Mouse (Mus musculus) hindbrain, embryonic 12.5 days (tissue): Measurements from ENCODE around the gene Cd200. TPM values are rescaled to one million over a fixed set of nuclear protein-coding genes. Genes with fewer than 3 reads are reported as not detected.
"Not testable (repeated sequence)": the region's sequence is repeated elsewhere in the genome, so short reads cannot be mapped to it uniquely, and the experiment has no call there.

Experiments
- ATAC-seq: fragments of 200-750 bp; cut with Nextera tagmentation; 2 replicates; pipeline ENCODE4 v1.8.0; 2017; ENCODE audit warnings: moderate TSS enrichment; ENCODE audit not compliant: low FRiP score
- H3K27ac ChIP-seq: fragments of 300-500 bp; sonication (generic); 2 replicates; pipeline ENCODE4 v1.5.1; 2016; ENCODE audit warnings: mild to moderate bottlenecking
- H3K27me3 ChIP-seq: fragments of 300-500 bp; sonication (generic); 2 replicates; pipeline ENCODE4 v1.6.1; 2016; ENCODE audit warnings: mild to moderate bottlenecking
- H3K36me3 ChIP-seq: fragments of 300-500 bp; sonication (generic); 2 replicates; pipeline ENCODE4 v1.6.1; 2016; ENCODE audit warnings: mild to moderate bottlenecking
- H3K4me1 ChIP-seq: fragments of 300-500 bp; sonication (generic); 2 replicates; pipeline ENCODE4 v1.6.1; 2016
- H3K4me2 ChIP-seq: fragments of 300-500 bp; sonication (generic); replicated peaks from 2 replicates; pipeline ENCODE4 v1.6.1; 2016; ENCODE audit warnings: mild to moderate bottlenecking
- H3K4me3 ChIP-seq: fragments of 300-500 bp; sonication (generic); 2 replicates; pipeline ENCODE4 v1.5.1; 2016; ENCODE audit warnings: mild to moderate bottlenecking
- H3K9ac ChIP-seq: fragments of 300-500 bp; sonication (generic); 2 replicates; pipeline ENCODE4 v1.6.1; 2016; ENCODE audit warnings: mild to moderate bottlenecking, moderate library complexity
- H3K9me3 ChIP-seq: fragments of 300-500 bp; sonication (generic); replicated peaks from 2 replicates; pipeline ENCODE4 v1.6.1; 2016; ENCODE audit warnings: mild to moderate bottlenecking
- WGBS: fragments of 180-500 bp; shearing (Covaris S2); methylation state at CpG from one replicate; pipeline ENCODE4 v1.1.7; 2016; 5-methylcytosine and 5-hydroxymethylcytosine counted together
- polyA plus RNA-seq: library from polyadenylated mRNA; unstranded; fragments of >200 nt; fragmentation: Nextera tagmentation; extraction: Ambion mirVana; gene quantifications from 2 replicates; pipeline ENCODE4 v1.2.1, GENCODE M21; 2016

Cd200 gene
- polyA plus RNA-seq, 1 experiment from 2014 or later, result 94.5 TPM

DNA sequence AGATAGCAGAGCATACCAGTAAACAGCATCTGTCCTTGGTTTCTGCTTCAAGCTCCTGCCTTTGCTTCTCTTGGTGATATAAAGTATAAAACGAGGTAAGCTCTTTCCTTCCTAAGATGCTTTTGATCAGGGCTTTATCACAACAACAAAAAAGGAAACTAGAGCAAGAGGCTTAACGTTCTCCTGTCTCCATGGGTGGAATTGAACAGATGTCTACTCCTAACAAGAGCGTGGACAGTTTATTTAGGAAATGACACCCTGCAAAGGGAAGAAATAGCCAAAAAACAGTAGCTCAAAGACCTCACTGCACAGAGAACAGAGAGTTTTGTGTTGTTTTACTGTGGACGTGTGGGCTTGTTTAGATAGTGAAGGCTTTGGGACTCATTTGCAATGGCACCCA, 58.1 kb downstream of the Cd200 start:
- no peak overlapping the region for H3K4me3 ChIP-seq
- H3K4me1 ChIP-seq, result no peaks in the 10 kb centered on the region
- no peaks in the 10 kb centered on the region for H3K9me3 ChIP-seq
- no peak for ATAC-seq
- no peaks in the 10 kb centered on the region for H3K36me3 ChIP-seq
- WGBS, result 69% methylated on average over 4 of the region's 4 CpGs
- no peak overlapping the region for H3K9ac ChIP-seq
- no peak overlapping the region for H3K4me2 ChIP-seq
- H3K27ac ChIP-seq, result no peak overlapping the region
- no peaks in the 10 kb centered on the region for H3K27me3 ChIP-seq

DNA sequence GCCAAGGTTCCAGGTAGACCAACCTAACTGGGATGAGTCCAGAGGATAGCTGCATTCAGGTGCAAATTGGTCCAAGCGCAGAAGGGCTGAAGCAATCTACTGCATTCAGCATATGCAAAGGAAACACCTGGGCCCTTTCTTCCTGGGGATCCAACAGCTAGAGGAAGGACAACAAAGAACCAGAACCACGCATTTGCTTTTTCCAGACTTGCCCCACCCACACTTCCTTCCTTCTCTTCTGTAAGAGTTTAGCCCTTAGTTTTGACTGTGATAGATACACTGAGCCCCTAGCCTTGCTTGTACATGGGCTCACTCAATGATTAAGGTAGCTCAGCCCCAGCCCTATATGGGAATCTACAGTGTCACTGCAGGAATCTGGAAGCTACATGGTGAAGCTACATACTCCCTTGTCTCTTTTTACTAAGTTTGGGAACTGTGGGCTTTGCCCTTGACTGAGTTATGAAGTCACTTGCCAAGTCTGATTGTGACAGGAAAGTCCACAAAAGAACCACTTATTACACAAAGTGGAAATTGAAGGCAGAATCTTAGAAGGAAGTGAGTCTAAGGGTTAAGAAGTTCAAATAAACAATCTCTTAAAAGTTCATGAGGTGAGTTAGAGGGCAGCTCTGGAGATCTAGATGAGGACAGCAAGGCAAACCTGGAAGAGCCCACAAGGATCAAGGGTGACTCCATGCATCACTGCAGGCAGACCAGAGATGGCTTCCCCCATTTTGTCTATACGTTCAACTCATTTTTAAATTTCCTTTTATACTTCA, 59.1 kb downstream of the Cd200 start:
- H3K27me3 ChIP-seq, result no peaks in the 10 kb centered on the region
- no peak overlapping the region for H3K4me3 ChIP-seq
- 78% methylated on average over 3 of the region's 3 CpGs for WGBS

DNA sequence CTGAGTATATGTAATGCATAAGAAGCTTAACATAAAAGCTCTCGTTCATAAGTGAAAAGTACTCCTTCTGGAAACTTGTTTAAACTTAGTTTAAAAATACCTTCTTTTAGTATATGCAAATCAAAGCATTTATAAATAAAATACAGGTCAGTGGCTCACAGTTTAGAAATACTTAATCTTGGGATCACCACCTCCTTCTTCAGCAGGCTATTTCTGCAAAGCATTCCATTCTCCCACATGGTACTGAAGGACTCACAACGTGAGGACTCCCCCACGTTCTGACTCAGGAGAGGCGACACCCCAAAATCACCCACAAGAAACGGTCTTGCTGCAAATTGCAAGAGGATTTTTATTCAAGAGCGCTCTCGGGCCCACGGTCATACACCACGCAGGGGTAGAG, 60.6 kb downstream of the Cd200 start:
- H3K4me1 ChIP-seq, H3K9me3 ChIP-seq, H3K9ac ChIP-seq, ATAC-seq, H3K36me3 ChIP-seq, H3K4me2 ChIP-seq, H3K27ac ChIP-seq, H3K4me3 ChIP-seq, H3K27me3 ChIP-seq: not testable (repeated sequence)
- WGBS, result 91% methylated on average over 8 of the region's 9 CpGs

More for the DNA sequence above, 59.1 kb downstream of the Cd200 start:
- no peaks in the 10 kb centered on the region for H3K9me3 ChIP-seq
- H3K27ac ChIP-seq, result no peak overlapping the region
- no peak overlapping the region for H3K9ac ChIP-seq
- H3K4me1 ChIP-seq, result no peaks in the 10 kb centered on the region
- no peak for ATAC-seq
- H3K4me2 ChIP-seq, result no peak overlapping the region
- H3K36me3 ChIP-seq, result no peaks in the 10 kb centered on the region

DNA sequence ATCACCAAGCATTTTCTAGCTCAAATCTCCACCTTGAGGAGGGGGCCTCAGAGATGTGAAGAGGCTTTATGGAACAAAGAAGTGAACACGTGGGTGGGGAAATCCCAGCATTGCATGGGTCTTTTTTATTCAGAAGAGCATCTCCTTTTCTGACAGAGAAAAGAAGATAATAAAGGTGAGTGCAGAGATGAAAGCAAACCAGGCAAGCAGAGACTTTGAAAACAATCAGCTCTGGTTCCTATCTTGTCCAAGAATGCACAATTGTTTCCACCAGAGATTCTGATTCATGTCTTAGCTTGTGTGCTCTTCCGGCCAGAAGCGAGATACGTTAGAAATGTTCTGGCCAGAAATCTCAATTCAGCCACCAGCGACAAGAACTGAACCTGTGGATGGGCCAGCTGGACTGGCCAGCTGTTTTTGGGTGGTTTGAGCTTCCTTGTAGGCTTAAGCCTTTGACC, 61.9 kb downstream of the Cd200 start:
- Histone ChIP-seq H3K4me3 (no peak overlapping the region), H3K27ac (no peak overlapping the region), H3K4me2 (no peak overlapping the region), H3K36me3 (no peaks in the 10 kb centered on the region), H3K4me1 (no peaks in the 10 kb centered on the region), H3K9me3 (no peaks in the 10 kb centered on the region), H3K9ac (no peak overlapping the region), H3K27me3 (no peaks in the 10 kb centered on the region)
- 84% methylated on average over 5 of the region's 5 CpGs for WGBS
- no peak for ATAC-seq

DNA sequence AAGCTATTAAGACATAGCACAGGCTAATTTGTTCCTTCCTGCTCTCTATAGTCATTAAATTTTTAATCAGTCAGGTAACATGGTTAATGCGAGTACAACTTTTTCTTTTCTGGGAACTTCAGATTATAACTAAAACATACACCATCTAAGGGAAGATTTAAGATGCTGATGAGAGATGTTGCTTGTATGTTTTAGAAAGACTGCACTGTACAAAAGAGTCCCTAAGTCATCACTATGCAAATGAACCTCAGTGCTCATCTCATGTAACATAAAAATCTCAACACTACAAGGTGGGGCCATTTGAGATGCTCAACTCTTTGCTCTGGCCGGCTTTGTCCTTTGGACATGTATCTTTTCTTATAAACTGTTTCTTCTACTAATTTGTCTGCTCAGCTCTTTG, 62.5 kb downstream of the Cd200 start:
- H3K9me3 ChIP-seq, result no peaks in the 10 kb centered on the region
- H3K27me3 ChIP-seq, result no peaks in the 10 kb centered on the region
- H3K9ac ChIP-seq, result no peak overlapping the region
- no peaks in the 10 kb centered on the region for H3K4me1 ChIP-seq
- H3K27ac ChIP-seq, result no peak overlapping the region
- ATAC-seq, result no peak
- 96% methylated on average over 2 of the region's 2 CpGs for WGBS
- no peak overlapping the region for H3K4me2 ChIP-seq
- no peak overlapping the region for H3K4me3 ChIP-seq
- no peaks in the 10 kb centered on the region for H3K36me3 ChIP-seq

DNA sequence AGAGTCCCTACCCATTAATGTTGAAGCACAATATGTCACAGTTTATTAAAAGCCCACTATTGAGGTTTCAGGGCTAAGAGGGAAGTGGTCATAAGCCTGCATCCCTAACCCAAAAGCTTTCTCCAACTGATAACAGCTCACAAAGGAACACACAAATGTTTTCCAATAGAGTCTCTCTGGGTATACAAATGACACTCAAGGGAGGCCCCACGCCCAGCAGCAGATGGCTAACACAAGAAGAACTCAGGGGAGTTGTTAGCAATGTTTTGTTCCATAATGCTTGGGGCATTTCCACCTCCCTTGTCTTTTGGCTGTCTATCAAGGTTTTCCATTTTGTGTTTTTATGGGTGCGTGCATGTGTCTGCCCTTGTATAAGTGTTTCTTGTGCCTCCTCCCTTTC, 64.0 kb downstream of the Cd200 start:
- H3K27ac ChIP-seq, result no peak overlapping the region
- no peaks in the 10 kb centered on the region for H3K27me3 ChIP-seq
- H3K4me1 ChIP-seq, result no peaks in the 10 kb centered on the region
- WGBS, result 86% methylated on average over 2 of the region's 2 CpGs
- no peaks in the 10 kb centered on the region for H3K9me3 ChIP-seq
- no peak overlapping the region for H3K4me3 ChIP-seq
- no peak overlapping the region for H3K4me2 ChIP-seq
- no peaks in the 10 kb centered on the region for H3K36me3 ChIP-seq
- no peak for ATAC-seq
- no peak overlapping the region for H3K9ac ChIP-seq

DNA sequence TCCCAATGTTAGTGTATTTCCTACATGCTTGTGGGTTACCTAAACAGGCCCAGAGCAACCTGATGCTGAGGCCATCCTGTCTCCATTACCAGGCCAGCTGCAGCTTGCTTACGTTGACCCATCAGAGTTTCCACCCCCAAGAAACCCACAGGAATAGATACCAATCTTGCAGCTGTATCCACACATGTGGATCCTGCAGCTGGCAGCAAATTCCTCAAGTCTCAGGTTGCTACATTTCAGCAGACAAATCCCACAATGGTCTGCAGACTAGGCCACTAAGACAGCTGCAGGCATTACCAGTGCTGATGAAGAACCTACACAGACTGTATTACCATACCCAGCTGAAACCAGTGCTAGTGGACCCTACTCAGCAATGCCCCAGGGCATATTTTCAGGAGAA, 72.4 kb downstream of the Cd200 start:
- Histone ChIP-seq H3K4me3 (no peak overlapping the region), H3K9ac (no peak overlapping the region), H3K27me3 (no peaks in the 10 kb centered on the region), H3K27ac (no peak overlapping the region), H3K36me3 (no peaks in the 10 kb centered on the region), H3K9me3 (no peaks in the 10 kb centered on the region), H3K4me2 (no peak overlapping the region), H3K4me1 (no peaks in the 10 kb centered on the region)
- ATAC-seq, result no peak
- WGBS, result 71% methylated on average over 1 of the region's 1 CpGs

DNA sequence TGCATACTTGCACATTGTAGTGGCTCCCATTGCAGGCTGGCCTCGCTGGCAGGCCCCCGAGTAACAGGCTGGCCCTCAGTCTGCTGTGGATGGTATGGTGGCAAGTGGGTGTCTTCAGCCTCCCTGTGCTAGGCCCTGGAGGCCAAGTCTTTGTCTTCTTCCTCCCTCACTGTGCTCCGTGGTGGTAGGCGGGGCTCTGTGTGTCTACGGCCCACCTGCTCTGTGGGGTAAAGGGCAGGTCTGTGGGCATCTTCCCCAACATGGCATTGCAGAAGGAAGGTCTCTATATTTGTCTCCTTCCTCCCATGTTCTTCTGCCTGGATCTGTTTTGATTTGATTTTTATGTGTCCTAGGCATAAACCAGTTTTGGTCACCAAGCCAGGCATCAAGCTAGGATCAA, 74.0 kb downstream of the Cd200 start:
- no peak overlapping the region for H3K4me3 ChIP-seq
- H3K4me2 ChIP-seq, result no peak overlapping the region
- 95% methylated on average over 5 of the region's 5 CpGs for WGBS
- H3K36me3 ChIP-seq, result no peaks in the 10 kb centered on the region
- no peaks in the 10 kb centered on the region for H3K9me3 ChIP-seq
- no peak for ATAC-seq
- no peak overlapping the region for H3K9ac ChIP-seq
- no peak overlapping the region for H3K27ac ChIP-seq
- no peaks in the 10 kb centered on the region for H3K4me1 ChIP-seq
- no peaks in the 10 kb centered on the region for H3K27me3 ChIP-seq

DNA sequence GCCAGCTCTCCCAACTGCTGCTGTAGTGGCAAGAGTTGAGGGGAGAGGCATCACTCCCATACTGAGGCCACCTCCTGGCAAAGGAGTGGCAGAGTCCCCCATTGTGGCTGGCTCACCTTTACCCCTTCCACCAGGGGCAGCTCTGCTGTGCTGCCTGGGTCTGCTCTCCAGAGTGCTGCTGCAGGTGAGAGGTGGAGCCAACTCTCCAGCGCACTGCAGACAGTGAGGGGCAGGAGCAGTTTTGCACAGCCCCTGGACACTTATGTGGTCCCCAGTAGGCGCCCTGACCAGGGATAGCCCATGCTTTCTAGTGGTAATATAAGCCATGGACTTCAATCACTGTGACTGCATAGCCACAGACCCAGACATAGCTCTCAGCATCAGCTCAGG, 74.5 kb downstream of the Cd200 start:
- Histone ChIP-seq H3K4me1 (no peaks in the 10 kb centered on the region), H3K4me3 (no peak overlapping the region), H3K4me2 (no peak overlapping the region), H3K9me3 (no peaks in the 10 kb centered on the region), H3K36me3 (no peaks in the 10 kb centered on the region), H3K9ac (no peak overlapping the region), H3K27ac (no peak overlapping the region), H3K27me3 (no peaks in the 10 kb centered on the region)
- 82% methylated on average over 2 of the region's 2 CpGs for WGBS
- ATAC-seq, result peak; percentile 38; the same call in 1 of the 2 replicates

DNA sequence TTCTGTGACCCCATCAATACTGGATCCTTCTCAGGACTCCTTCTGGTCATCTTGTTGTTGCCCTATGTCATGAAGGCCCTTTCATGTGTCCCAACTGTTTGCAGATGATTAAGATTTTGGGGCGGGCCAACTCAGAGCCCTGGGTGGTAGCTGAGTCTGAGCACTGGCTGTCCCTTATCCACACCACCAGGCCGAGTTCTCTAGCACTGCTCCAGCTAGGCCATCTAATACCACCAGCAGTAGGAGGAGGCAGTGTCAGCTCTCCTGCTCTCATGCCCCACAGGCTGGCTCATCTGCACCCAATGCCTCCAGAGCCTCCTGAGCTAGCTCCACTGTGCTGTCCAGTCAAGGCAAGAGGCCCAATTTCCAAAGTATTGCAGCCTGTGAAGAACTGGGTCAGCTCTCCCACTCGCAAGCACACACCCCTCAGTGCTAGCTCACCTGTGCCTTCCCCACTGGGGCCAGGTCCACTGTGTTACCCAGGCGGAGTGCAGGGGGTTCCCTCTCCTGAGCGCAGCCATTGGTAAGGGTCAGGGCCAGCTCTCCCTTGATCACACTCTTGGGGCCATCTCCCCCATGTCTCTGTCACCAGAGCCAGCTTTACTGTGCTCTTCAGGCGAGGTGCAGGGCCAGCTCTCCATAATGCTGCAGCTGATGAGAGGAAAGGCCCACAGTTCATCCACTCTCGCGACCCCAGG, 75.0 kb downstream of the Cd200 start:
- H3K27ac ChIP-seq, result no peak overlapping the region
- 0 out of 2 replicates have a peak, but pooled peaks have one; percentile 11 for ATAC-seq
- no peak overlapping the region for H3K9ac ChIP-seq
- WGBS, result 88% methylated on average over 8 of the region's 8 CpGs
- no peaks in the 10 kb centered on the region for H3K27me3 ChIP-seq
- no peak overlapping the region for H3K4me3 ChIP-seq
- no peak overlapping the region for H3K4me2 ChIP-seq
- H3K36me3 ChIP-seq, result no peaks in the 10 kb centered on the region
- H3K4me1 ChIP-seq, result no peaks in the 10 kb centered on the region
- H3K9me3 ChIP-seq, result no peaks in the 10 kb centered on the region

DNA sequence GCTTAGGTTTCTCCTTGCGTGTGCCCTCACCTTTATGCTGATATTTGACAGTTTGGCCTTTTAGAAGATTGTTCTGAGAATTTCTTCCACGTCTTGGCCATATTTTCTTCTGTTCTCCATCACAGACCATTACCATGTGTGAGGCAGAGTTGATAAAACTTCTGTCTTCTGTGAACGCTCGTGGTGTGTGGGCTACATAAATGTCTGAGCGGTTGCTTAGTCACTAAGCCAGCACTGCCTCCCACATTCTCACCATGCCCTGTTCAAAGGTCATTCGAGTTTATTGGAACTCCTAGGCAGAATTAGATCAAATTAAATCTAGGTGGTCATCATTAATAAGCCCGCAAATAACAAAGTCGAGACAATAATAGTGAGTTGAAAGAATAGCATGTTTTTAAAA, 76.3 kb downstream of the Cd200 start:
- no peak overlapping the region for H3K4me2 ChIP-seq
- no peak overlapping the region for H3K27ac ChIP-seq
- H3K4me3 ChIP-seq, result no peak overlapping the region
- no peaks in the 10 kb centered on the region for H3K4me1 ChIP-seq
- H3K9ac ChIP-seq, result no peak overlapping the region
- no peaks in the 10 kb centered on the region for H3K36me3 ChIP-seq
- H3K9me3 ChIP-seq, result no peaks in the 10 kb centered on the region
- H3K27me3 ChIP-seq, result no peaks in the 10 kb centered on the region
- ATAC-seq, result no peak
- WGBS, result 78% methylated on average over 8 of the region's 8 CpGs
